Mouse (Mus musculus) embryonic facial prominence, embryonic 10.5 days (tissue): ENCODE measurements around the gene Fam221b. TPM values are rescaled to one million over a fixed set of nuclear protein-coding genes. Genes with fewer than 3 reads are reported as not detected.

Experiments used
- DNase-seq: peaks from one replicate; pipeline ENCODE4 v3.0.0-alpha.2; 2017; ENCODE audit warnings: low spot score
- H3K27ac ChIP-seq: fragments of 300-500 bp; sonication (generic); replicated peaks from 2 replicates; pipeline ENCODE4 v1.5.1; 2016; ENCODE audit warnings: mild to moderate bottlenecking
- H3K27me3 ChIP-seq: fragments of 300-500 bp; sonication (generic); replicated peaks from 2 replicates; pipeline ENCODE4 v1.6.1; 2016; ENCODE audit warnings: low read depth, mild to moderate bottlenecking; ENCODE audit not compliant: poor library complexity, severe bottlenecking
- H3K36me3 ChIP-seq: fragments of 300-500 bp; sonication (generic); replicated peaks from 2 replicates; pipeline ENCODE4 v1.6.1; 2016; ENCODE audit warnings: mild to moderate bottlenecking, moderate library complexity
- H3K4me1 ChIP-seq: fragments of 300-500 bp; sonication (generic); 2 replicates; pipeline ENCODE4 v1.6.1; 2016
- H3K4me3 ChIP-seq: fragments of 300-500 bp; sonication (generic); 2 replicates; pipeline ENCODE4 v1.5.1; 2016; ENCODE audit warnings: mild to moderate bottlenecking, moderate library complexity
- H3K9me3 ChIP-seq: fragments of 300-500 bp; sonication (generic); 2 replicates; pipeline ENCODE4 v1.6.1; 2016; ENCODE audit warnings: mild to moderate bottlenecking
- WGBS: fragments of 180-500 bp; shearing (Covaris S2); methylation state at CpG from one replicate; pipeline ENCODE4 v1.1.7; 2016; 5-methylcytosine and 5-hydroxymethylcytosine counted together
- polyA plus RNA-seq: library from polyadenylated mRNA; unstranded; fragments of >200 nt; fragmentation: Nextera tagmentation; extraction: Ambion mirVana; gene quantifications from 2 replicates; pipeline ENCODE4 v1.2.1, GENCODE M21; 2016

The Fam221b gene
- polyA plus RNA-seq, result 1.4 and 1.7 TPM in 2 replicates

DNA sequence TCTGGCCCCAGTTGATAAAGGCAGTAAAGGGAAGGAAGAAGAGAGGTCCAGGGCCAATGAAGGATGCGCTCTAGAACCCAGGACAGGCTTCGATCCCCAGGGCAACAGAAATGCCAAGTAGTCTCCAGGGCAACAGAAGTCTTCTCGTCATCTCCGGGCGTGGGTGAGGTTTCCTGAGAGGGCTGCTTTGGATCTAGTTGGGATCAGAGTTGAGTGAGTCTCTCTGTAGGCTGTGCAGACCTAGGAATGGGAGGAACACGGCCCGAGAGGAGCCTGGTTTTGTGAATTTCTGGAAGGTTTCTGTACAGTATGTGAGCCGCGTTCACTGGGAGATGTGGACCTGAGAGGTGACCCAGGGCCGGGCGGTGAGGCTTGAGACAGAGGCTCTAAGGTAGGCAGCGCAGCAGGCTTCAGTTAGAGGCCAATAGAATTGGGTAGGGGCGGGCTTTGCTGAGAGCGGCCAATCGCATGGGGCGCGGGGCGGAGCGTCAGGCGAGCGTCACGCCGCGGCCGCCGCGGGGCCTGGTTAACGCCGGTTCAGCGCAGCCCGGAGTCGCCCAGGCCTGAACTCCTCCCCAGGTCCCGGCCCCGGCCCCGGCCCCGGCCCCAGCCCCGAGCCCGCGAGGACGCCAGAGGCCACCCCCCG is at the start of gene Fam221b, which contains the start of gene Tmem8b:
TSS of gene Fam221b (minus strand) at position 364 of the 646 bp plus-strand sequence.
TSS of gene Tmem8b (plus strand) at position 190 of the 646 bp plus-strand sequence.
- Histone ChIP-seq H3K9me3 (no peaks in the 10 kb centered on the region), H3K27me3 (peaks cover 63% of the 10 kb centered on the region), H3K27ac (peak within 1 kb of the TSS; percentile 93), H3K4me1 (peaks cover 42% of the 10 kb centered on the region), H3K4me3 (peak within 1 kb of the TSS; percentile 85), H3K36me3 (peaks cover 1% of the 10 kb centered on the region; the same call in 1 of the 2 replicates)
- WGBS, result 2% methylated on average over 39 of the region's 41 CpGs
- DNase-seq, result peak; percentile 92

DNA sequence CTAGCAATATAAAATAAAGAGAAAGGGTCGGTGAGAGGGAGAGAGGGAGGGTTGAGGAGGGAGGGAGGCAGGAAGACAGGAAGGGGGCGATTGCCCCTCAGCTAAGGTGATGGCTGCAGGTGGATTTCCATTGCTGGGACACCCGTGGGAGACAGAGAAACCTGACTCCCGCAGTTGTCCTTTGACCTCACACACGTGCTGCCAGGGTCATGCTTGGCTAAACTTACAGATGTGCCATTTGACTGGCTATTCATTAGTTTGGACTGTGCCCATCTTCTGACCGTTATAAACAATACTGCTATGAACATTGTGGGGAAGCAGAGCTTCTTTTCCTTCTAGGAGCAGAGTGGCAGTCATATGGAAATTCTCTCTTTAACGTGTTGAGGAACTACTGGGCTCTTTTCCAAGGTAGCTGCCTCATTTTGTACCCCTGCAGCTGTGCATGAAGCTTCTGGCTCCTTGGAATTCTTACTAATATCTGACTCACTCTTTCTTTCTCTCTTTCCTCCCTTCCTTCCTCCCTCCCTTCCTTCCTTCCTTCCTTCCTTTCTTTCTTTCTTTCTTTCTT is 44.8 kb upstream of the Fam221b start:
- Histone ChIP-seq H3K36me3 (no peaks in the 10 kb centered on the region), H3K27me3 (0 out of 2 replicates have a peak, but pooled peaks cover 6% of the 10 kb centered on the region), H3K9me3 (no peaks in the 10 kb centered on the region), H3K27ac (no peak overlapping the region), H3K4me1 (0 out of 2 replicates have a peak, but pooled peaks cover 2% of the 10 kb centered on the region), H3K4me3 (no peak overlapping the region)
- no peak for DNase-seq
- 37% methylated on average over 7 of the region's 7 CpGs for WGBS

DNA sequence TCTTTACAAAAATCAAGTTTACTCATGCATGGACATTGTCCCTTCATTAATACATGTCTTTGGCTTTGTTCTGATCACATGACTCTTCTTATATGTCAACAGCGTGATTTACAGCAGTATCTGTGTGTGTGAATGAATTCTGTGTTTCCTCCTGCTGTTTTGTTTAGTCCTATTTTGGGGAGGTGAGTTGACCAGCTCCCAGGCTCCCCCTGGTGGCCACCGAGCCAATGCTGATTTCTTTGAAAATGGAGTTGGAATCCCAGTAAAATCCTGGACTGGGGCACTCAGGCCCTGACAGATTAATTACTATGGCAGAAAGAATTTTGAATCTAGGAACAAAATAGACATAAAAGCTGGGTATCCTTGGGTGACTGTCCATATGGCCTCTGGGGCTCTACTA is 42.9 kb upstream of the Fam221b start:
- 5% methylated on average over 2 of the region's 2 CpGs for WGBS
- peak; percentile 85 for DNase-seq

DNA sequence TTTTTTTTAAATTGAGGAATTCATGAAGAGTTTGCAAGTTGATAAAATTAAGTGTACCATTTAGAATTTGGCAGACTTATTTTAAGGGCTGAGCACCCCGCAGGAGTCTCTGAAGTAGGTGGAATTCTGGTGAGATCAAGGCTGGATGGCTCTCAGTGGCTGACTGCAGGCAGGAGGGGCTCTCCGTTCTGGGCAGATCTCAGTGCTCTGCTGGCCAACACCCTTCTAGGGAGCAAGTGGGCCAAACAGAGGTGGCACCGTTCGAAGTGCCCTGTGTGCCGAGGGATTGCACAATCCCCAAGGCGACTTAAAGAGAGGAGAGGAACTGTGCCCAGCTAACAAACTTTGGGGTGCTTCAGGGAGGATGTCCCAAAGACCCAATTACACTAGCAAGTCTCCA is 40.9 kb upstream of the Fam221b start, which contains the start of gene Olfr71:
TSS of gene Olfr71 (minus strand) at position 387 of the 400 bp plus-strand sequence.
- no peaks in the 10 kb centered on the region for H3K9me3 ChIP-seq
- 74% methylated on average over 6 of the region's 6 CpGs for WGBS
- H3K36me3 ChIP-seq, result no peaks in the 10 kb centered on the region
- no peak within 1 kb of the TSS for H3K27ac ChIP-seq
- H3K4me3 ChIP-seq, result no peak within 1 kb of the TSS
- H3K27me3 ChIP-seq, result peaks cover 15% of the 10 kb centered on the region; the same call in 1 of the 2 replicates
- H3K4me1 ChIP-seq, result peaks cover 2% of the 10 kb centered on the region; the same call in 1 of the 2 replicates
- DNase-seq, result no peak

More for the DNA sequence above, 42.9 kb upstream of the Fam221b start:
- no peak overlapping the region for H3K27ac ChIP-seq
- H3K36me3 ChIP-seq, result no peaks in the 10 kb centered on the region
- H3K9me3 ChIP-seq, result no peaks in the 10 kb centered on the region
- no peak overlapping the region for H3K4me3 ChIP-seq
- H3K4me1 ChIP-seq, result peaks cover 2% of the 10 kb centered on the region; the same call in 1 of the 2 replicates
- H3K27me3 ChIP-seq, result 0 out of 2 replicates have a peak, but pooled peaks cover 6% of the 10 kb centered on the region

DNA sequence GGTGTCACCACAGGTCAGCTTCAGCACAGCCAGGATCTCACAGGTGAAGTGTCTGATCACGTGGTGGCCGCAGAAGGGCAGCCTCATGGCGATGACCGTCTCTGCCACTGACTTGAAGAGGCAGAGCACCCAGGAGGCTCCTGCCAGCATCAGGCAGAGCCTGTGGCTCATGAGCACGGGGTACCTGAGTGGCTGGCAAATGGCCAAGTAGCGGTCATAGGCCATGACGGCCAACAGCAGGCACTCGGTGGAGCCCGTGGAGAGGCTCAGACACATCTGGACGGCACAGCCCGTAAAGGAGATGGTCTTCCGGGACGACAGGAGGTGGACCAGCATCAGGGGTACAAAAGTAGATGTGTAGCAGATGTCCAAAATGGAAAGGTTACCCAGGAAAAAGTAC is 37.0 kb upstream of the Fam221b start:
- no peak overlapping the region for H3K4me3 ChIP-seq
- no peak for DNase-seq
- no peak overlapping the region for H3K27ac ChIP-seq
- no peaks in the 10 kb centered on the region; the same call in 1 of the 2 replicates for H3K4me1 ChIP-seq
- H3K9me3 ChIP-seq, result no peaks in the 10 kb centered on the region
- H3K27me3 ChIP-seq, result peaks cover 8% of the 10 kb centered on the region; the same call in 1 of the 2 replicates
- 93% methylated on average over 13 of the region's 13 CpGs for WGBS
- no peaks in the 10 kb centered on the region for H3K36me3 ChIP-seq

DNA sequence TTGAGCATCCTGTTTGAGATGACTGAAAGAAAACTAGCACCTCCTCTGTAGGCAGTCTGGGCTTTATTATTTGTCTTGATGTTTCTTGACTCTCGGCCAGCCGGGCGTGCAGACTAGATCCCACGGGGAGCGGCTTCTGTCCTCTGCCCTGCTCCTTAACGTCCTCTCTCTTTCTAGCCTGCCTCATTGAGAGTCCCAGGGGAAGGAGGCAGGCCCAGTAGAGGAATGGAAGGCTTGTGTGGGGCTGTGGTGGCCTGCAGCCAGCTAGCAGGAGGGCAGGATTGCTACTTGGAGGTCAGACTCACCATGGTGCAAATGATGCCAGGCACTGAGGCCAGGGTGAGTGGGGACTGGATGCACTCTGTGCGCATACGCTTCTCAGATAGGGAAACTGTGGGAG is 34.9 kb upstream of the Fam221b start:
- H3K27ac ChIP-seq, result no peak overlapping the region
- H3K36me3 ChIP-seq, result no peaks in the 10 kb centered on the region
- no peaks in the 10 kb centered on the region for H3K9me3 ChIP-seq
- no peak for DNase-seq
- H3K4me3 ChIP-seq, result no peak overlapping the region
- H3K4me1 ChIP-seq, result no peaks in the 10 kb centered on the region; the same call in 1 of the 2 replicates
- H3K27me3 ChIP-seq, result peaks cover 8% of the 10 kb centered on the region; the same call in 1 of the 2 replicates
- 83% methylated on average over 8 of the region's 8 CpGs for WGBS

DNA sequence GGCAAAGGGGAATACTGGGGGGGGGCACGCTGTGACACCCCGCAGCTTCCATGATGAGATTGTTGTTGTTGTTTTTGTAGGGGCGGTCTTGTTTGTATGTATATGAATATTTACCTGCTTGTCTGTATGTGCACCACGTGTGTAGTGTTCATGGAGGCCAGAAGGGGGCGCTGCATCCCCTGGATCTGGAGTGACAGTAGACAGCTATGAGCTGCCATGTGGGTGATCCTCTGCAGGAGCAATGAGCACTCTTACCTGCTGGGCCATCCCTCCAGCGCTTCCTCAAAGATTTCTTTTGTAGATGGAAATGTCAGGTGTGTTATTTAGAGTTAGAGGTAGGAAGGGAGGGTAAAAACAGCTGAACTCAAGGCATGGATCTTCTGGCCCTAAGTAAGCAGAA is 34.5 kb upstream of the Fam221b start:
- H3K9me3 ChIP-seq, result no peaks in the 10 kb centered on the region
- H3K27ac ChIP-seq, result no peak overlapping the region
- H3K4me1 ChIP-seq, result no peaks in the 10 kb centered on the region; the same call in 1 of the 2 replicates
- no peak for DNase-seq
- peaks cover 8% of the 10 kb centered on the region; the same call in 1 of the 2 replicates for H3K27me3 ChIP-seq
- WGBS, result 75% methylated on average over 6 of the region's 6 CpGs
- no peaks in the 10 kb centered on the region for H3K36me3 ChIP-seq
- H3K4me3 ChIP-seq, result no peak overlapping the region

DNA sequence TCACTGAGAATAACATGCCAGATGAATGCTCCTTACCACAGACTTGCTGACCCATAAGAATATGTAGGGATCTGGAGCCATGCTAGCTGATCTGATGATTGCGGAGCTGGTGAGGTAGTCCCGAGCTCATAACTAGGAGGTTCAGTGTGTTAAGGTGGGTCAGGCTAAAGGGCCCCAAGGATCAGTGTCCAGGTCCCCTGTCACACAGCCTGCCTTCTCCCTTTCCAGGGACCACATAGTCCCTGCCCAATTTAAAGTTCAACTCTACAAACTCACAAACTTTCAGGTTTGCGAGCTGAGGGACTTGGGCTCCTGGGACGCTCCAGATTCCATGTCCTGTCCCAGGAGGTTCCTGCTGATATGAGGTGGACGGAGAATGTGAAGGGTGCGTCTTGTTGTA is 31.8 kb upstream of the Fam221b start, which contains the start of gene Olfr70:
TSS of gene Olfr70 (minus strand) at position 101 of the 400 bp plus-strand sequence.
- Histone ChIP-seq H3K27me3 (0 out of 2 replicates have a peak, but pooled peaks cover under 1% of the 10 kb centered on the region), H3K4me3 (no peak within 1 kb of the TSS), H3K27ac (no peak within 1 kb of the TSS), H3K4me1 (no peaks in the 10 kb centered on the region), H3K9me3 (no peaks in the 10 kb centered on the region), H3K36me3 (no peaks in the 10 kb centered on the region)
- DNase-seq, result no peak
- 87% methylated on average over 6 of the region's 6 CpGs for whole genome bisulfite sequencing

DNA sequence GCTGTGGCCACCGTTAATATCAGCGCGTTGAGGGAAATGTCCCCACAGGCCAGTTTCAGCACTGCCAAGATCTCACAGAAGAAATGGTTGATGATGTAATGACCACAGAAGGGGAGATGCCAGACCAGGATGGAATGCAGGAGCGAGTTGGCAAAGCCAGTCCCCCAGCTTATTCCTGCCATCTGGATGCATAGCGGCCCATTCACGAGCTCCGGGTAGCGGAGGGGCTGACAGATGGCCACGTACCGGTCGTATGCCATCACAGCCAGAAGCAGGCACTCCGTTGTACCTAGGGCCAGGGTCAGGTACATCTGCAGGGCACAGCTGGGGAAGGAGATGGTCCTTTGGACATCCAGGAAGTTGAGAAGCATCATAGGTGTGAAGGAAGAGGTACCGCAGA is 27.6 kb upstream of the Fam221b start:
- no peaks in the 10 kb centered on the region for H3K27me3 ChIP-seq
- 93% methylated on average over 13 of the region's 13 CpGs for WGBS
- DNase-seq, result no peak

DNA sequence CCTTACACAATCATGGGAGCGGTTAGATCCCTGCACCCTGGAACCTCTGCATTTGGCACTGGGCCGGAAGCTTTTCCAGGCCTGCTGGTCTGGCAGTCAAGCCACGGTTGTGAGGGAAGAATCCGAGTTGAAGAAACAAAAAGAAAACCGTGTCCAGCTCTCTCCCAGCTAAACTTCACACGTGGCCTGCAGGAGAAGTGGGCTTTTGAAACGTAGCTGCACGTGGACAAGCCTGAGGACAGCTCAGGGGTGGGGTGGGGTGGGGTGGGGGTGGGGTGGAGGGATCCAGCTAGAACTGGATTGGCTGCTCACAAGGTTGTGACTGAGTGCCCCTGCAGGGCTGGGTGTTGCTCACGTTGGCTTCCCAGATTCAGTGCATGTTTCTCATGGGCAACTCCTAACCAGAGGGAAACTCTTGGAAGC is 26.3 kb upstream of the Fam221b start:
- DNase-seq, result no peak
- no peak overlapping the region; the same call in 1 of the 2 replicates for H3K27ac ChIP-seq
- 36% methylated on average over 9 of the region's 9 CpGs for WGBS
- no peaks in the 10 kb centered on the region; the same call in 1 of the 2 replicates for H3K36me3 ChIP-seq
- H3K4me3 ChIP-seq, result no peak overlapping the region
- H3K9me3 ChIP-seq, result no peaks in the 10 kb centered on the region
- H3K4me1 ChIP-seq, result 0 out of 2 replicates have a peak, but pooled peaks cover 8% of the 10 kb centered on the region
- no peaks in the 10 kb centered on the region for H3K27me3 ChIP-seq

More for the DNA sequence above, 27.6 kb upstream of the Fam221b start:
- no peaks in the 10 kb centered on the region for H3K9me3 ChIP-seq
- H3K36me3 ChIP-seq, result no peaks in the 10 kb centered on the region
- no peak overlapping the region for H3K27ac ChIP-seq
- H3K4me1 ChIP-seq, result 0 out of 2 replicates have a peak, but pooled peaks cover 8% of the 10 kb centered on the region
- H3K4me3 ChIP-seq, result no peak overlapping the region

DNA sequence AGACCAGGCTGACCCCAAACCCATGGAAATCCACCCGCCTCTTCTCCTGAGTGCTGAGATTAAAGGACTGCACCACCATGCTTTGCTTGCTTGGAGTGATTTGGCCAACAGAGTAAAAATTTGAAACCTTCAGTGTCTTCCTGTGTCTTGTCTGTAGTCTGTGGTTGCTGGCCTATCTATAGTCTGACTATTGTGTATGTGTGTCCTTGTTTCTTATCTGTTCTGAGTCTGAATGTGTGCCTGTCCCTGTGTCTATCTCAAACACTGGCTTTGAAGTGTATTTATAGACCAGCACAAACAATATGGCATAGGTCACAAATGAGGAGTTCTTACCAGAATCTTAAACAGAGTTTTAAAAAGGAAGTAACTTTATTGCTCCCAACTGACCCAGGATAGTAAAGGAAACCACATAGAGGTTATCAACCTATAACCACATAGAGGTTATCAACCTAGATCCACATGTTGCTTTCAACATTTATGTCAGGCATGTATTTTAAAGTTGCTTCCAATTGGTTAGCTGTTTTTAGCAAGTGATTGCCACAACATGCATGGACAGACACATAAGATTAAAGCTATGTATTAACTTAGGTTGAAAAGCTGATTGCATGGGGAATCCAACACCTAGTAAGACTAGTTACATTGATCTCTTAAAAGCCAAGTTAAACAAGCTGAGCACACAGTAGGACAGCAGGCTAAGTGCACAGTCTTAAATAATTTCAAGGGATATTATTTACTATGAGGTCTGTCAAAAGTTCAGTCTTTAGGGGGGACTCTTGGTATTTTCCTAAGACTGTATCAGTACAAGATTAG is 25.7 kb upstream of the Fam221b start:
- Histone ChIP-seq H3K9me3 (no peaks in the 10 kb centered on the region), H3K27ac (no peak overlapping the region; the same call in 1 of the 2 replicates), H3K4me3 (no peak overlapping the region), H3K27me3 (no peaks in the 10 kb centered on the region), H3K4me1 (0 out of 2 replicates have a peak, but pooled peaks cover 8% of the 10 kb centered on the region), H3K36me3 (peaks cover 6% of the 10 kb centered on the region)
- no peak for DNase-seq
- WGBS, result 77% methylated on average over 1 of the region's 1 CpGs

DNA sequence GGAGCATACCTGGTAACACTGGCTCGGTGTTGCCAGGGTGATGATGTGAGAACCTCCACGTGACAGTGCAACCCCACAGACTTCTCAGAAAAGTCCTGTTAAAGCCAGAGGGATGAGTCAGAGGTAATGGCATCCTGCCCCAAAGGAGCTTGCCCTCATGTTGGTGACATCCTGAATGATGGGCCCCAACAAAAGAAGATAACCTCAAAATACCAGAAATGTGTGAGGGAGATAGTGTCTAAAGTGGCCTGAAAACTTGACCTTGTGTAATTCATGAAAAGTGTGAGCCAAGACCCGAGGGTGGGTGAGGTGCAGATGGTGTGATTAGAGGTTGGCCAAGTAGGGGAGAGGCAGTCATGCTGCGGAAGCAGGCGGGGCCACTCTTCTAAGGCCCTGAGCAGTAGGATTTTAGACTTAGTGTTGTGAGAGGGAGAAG is 24.9 kb upstream of the Fam221b start:
- Histone ChIP-seq H3K27me3 (no peaks in the 10 kb centered on the region), H3K36me3 (peaks cover 10% of the 10 kb centered on the region)
- no peak for DNase-seq

More for the DNA sequence above, 24.9 kb upstream of the Fam221b start:
- 87% methylated on average over 5 of the region's 5 CpGs for WGBS
- Histone ChIP-seq H3K4me3 (no peak overlapping the region), H3K9me3 (no peaks in the 10 kb centered on the region), H3K27ac (no peak overlapping the region), H3K4me1 (0 out of 2 replicates have a peak, but pooled peaks cover 8% of the 10 kb centered on the region)
